Mouse (Mus musculus): ENCODE measurements around the gene B3galt2. TPM values are rescaled to one million over a fixed set of nuclear protein-coding genes. Genes with fewer than 3 reads are reported as not detected.

Gene B3galt2
- polyA plus RNA-seq, 1 experiment from 2014 or later: 2.1 TPM

DNA sequence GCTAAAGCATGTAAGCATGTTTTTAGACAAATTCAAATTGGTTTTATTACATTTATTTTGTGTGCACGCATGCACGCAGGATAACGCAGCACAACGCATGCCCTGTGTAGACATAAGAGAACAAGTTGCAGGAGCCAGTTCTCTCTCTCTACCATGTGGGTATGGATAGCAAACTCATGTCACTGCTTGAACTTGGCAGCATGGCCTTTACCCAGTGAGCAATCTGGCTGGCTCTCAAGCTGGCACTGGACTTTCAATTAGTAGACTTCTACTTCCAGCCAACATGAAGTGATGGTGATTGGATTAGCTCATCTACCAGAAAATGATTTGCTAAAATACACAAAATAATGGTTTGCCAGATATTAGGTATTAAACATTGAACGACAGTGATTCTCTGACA, 40.6 kb downstream of the B3galt2 start:
- Histone ChIP-seq H3K27me3 (ENCODE audit: control insufficient read depth, insufficient read depth, low read length) (no peaks in the 10 kb centered on the region), H3K36me3 (ENCODE audit: control insufficient read depth, insufficient read depth, low read length) (peaks cover 3% of the 10 kb centered on the region; the same call in 1 of the 2 replicates), H3K4me1 (replicated peaks; ENCODE audit: control insufficient read depth, insufficient read depth, low read length) (no peaks in the 10 kb centered on the region), H3K4me2 (replicated peaks; ENCODE audit: low read depth, low read length) (no peak overlapping the region), H3K9ac (ENCODE audit: low read depth, low read length) (no peak overlapping the region), H3K9me3 (ENCODE audit: control insufficient read depth, low read length) (no peaks in the 10 kb centered on the region), H3K27ac (ENCODE audit: low read depth, low read length) (no peak overlapping the region), H3K4me3 (ENCODE audit: low read depth, low read length) (no peak overlapping the region)
- ATAC-seq (ENCODE audit: low FRiP score) (no peak), DNase-seq (ENCODE audit: low spot score) (no peak)
- 95% methylated on average over 5 of the region's 5 CpGs for WGBS

DNA sequence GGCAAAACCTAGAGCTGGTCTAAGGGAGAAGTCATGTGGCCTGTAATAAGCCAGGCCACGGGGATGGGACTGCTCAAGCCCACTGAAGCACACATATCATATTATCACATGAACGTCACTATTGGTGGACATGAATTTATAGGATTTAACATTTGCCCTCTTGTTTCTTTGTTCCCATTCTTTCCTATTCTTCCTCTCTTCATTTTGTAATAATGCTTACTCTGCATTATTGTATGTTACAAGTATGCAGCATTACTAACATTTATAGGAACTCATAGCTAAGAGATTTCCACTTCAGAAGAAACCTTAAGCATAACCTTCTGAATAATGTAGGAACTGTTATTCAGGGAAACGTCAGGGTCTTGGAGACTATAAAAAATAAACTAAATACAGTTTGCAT, 44.4 kb downstream of the B3galt2 start:
- Histone ChIP-seq H3K27me3 (ENCODE audit: control insufficient read depth, insufficient read depth, low read length) (no peaks in the 10 kb centered on the region), H3K27ac (ENCODE audit: low read depth, low read length) (no peak overlapping the region), H3K9ac (ENCODE audit: low read depth, low read length) (no peak overlapping the region), H3K4me3 (ENCODE audit: low read depth, low read length) (no peak overlapping the region), H3K4me1 (replicated peaks; ENCODE audit: control insufficient read depth, insufficient read depth, low read length) (no peaks in the 10 kb centered on the region), H3K4me2 (replicated peaks; ENCODE audit: low read depth, low read length) (no peak overlapping the region), H3K36me3 (ENCODE audit: control insufficient read depth, insufficient read depth, low read length) (no peaks in the 10 kb centered on the region), H3K9me3 (ENCODE audit: control insufficient read depth, low read length) (no peaks in the 10 kb centered on the region)
- DNase-seq (ENCODE audit: low spot score) (no peak), ATAC-seq (ENCODE audit: low FRiP score) (no peak)
- WGBS: 90% methylated on average over 3 of the region's 3 CpGs

DNA sequence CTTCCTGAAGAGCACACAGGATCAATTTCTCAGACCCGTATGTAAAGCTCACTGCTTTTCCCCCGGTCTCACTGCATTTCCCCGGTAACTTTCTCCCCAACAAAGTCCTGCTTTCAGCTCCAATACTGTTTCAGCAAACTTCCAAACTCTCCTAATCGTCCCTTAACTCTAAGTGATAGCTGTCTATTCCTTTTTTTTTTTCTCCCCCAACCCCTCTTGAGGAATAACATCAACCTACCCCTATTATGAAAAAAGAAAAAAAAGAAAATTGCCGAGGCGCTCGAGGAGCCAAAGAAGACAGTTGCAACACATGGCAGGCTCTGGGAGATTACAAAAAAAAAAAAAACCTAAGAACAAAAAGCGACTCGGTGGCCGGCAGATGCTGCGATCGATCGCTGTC, 61.3 kb downstream of the B3galt2 start:
- Histone ChIP-seq H3K9me3 (ENCODE audit: control insufficient read depth, low read length) (no peaks in the 10 kb centered on the region), H3K9ac (ENCODE audit: low read depth, low read length) (peak overlapping the region; percentile 91), H3K4me1 (replicated peaks; ENCODE audit: control insufficient read depth, insufficient read depth, low read length) (no peaks in the 10 kb centered on the region), H3K36me3 (ENCODE audit: control insufficient read depth, insufficient read depth, low read length) (no peaks in the 10 kb centered on the region), H3K27ac (ENCODE audit: low read depth, low read length) (no peak overlapping the region), H3K27me3 (ENCODE audit: control insufficient read depth, insufficient read depth, low read length) (no peaks in the 10 kb centered on the region), H3K4me3 (ENCODE audit: low read depth, low read length) (peak overlapping the region; percentile 65), H3K4me2 (replicated peaks; ENCODE audit: low read depth, low read length) (peak overlapping the region; percentile 65)
- no peak for ATAC-seq (ENCODE audit: low FRiP score)
- peak; percentile 12 for DNase-seq (ENCODE audit: low spot score)
- WGBS: 1% methylated on average over 13 of the region's 13 CpGs

DNA sequence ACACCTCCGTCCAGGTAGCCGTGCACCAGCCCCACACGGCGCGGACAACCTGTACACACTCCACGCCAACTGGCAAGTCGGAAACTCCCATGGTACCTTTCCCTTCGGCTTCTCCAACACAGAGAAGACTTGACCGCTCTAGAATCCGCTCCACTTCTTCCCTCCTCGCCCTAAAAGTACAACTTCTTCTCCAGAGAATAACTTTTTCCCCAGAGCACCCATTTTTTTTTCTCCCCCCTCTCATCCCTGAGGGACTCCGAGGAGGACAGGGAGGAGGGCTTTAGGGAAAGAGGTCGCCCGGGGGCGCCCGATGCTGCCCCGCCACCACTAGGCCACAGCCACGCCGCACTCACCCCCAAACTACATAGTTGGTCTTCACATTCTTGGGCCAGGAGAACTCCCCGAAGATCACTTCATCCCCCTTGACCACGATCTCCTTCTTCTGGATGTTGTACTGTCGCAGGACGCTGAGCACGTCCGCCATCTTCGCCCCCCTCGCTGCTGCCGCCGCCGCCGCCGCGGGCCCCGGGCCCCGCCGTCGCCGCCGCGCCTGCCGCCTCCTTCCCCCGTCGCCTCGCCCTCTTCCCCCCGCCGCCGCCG, 61.8 kb downstream of the B3galt2 start:
- H3K9ac ChIP-seq (ENCODE audit: low read depth, low read length): peak overlapping the region; percentile 91
- no peaks in the 10 kb centered on the region for H3K4me1 ChIP-seq (replicated peaks; ENCODE audit: control insufficient read depth, insufficient read depth, low read length)
- no peaks in the 10 kb centered on the region for H3K36me3 ChIP-seq (ENCODE audit: control insufficient read depth, insufficient read depth, low read length)
- no peaks in the 10 kb centered on the region for H3K27me3 ChIP-seq (ENCODE audit: control insufficient read depth, insufficient read depth, low read length)
- peak overlapping the region; percentile 65 for H3K4me2 ChIP-seq (replicated peaks; ENCODE audit: low read depth, low read length)
- peak; percentile 65 for DNase-seq (ENCODE audit: low spot score)
- no peaks in the 10 kb centered on the region for H3K9me3 ChIP-seq (ENCODE audit: control insufficient read depth, low read length)
- peak overlapping the region; percentile 65 for H3K4me3 ChIP-seq (ENCODE audit: low read depth, low read length)
- under 1% methylated on average over 38 of the region's 48 CpGs for WGBS
- peak overlapping the region; percentile 90 for H3K27ac ChIP-seq (ENCODE audit: low read depth, low read length)
- ATAC-seq (ENCODE audit: low FRiP score): peak; percentile 84

DNA sequence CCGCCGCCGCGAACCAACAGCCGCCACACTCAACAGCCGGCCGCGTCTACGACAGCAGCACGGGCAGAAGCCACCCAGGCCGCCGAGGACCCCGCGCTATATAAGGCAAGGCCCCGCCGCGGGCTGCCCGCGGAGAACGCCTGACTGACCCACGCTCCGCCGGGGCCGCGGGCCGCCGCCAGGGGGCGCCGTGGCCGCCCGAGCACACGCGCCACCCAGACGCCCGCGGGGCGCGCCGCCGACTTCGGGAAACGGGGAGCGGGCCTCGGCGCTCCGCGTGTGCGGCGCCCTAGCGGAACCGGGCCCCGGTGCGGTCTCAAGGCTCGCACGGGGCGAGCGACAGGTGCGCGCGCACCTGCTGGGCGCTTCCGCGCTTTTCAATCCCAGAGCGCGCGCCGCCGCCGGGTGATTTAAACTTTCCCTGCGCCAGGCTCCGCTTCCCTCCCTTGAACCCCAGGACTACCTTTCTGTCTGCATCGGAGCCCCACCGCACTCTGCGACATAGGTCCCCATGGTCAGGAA, 62.3 kb downstream of the B3galt2 start, which contains the start of gene Cdc73:
Cdc73 (minus strand) TSS at position 153 of the 522 bp plus-strand sequence.
- WGBS: 0% methylated on average over 46 of the region's 74 CpGs
- DNase-seq (ENCODE audit: low spot score): peak; percentile 96
- Histone ChIP-seq H3K9ac (ENCODE audit: low read depth, low read length) (peak within 1 kb of the TSS; percentile 91), H3K4me3 (ENCODE audit: low read depth, low read length) (peak within 1 kb of the TSS; percentile 65), H3K4me1 (replicated peaks; ENCODE audit: control insufficient read depth, insufficient read depth, low read length) (no peaks in the 10 kb centered on the region), H3K4me2 (replicated peaks; ENCODE audit: low read depth, low read length) (peak within 1 kb of the TSS; percentile 65), H3K27ac (ENCODE audit: low read depth, low read length) (peak within 1 kb of the TSS; percentile 90), H3K27me3 (ENCODE audit: control insufficient read depth, insufficient read depth, low read length) (no peaks in the 10 kb centered on the region), H3K36me3 (ENCODE audit: control insufficient read depth, insufficient read depth, low read length) (no peaks in the 10 kb centered on the region), H3K9me3 (ENCODE audit: control insufficient read depth, low read length) (no peaks in the 10 kb centered on the region)
- ATAC-seq (ENCODE audit: low FRiP score): peak; percentile 99

Other genes starting within 250 kb of the B3galt2 start
- gene Cdc73, start 62.2 kb downstream of the B3galt2 start, polyA plus RNA-seq (2014; fragmentation: Nextera tagmentation; extraction: Ambion mirVana): 25.8 and 25.9 TPM in 2 replicates
- gene Glrx2, start 75.7 kb downstream of the B3galt2 start, polyA plus RNA-seq (2014; fragmentation: Nextera tagmentation; extraction: Ambion mirVana): 73.1 and 76.9 TPM in 2 replicates
- gene Trove2, start 136.4 kb downstream of the B3galt2 start, polyA plus RNA-seq (2014; fragmentation: Nextera tagmentation; extraction: Ambion mirVana): 37.5 and 41.0 TPM in 2 replicates
- 74.6 and 74.9 TPM in 2 replicates for gene Uchl5, start 136.6 kb downstream of the B3galt2 start, polyA plus RNA-seq (2014; fragmentation: Nextera tagmentation; extraction: Ambion mirVana)

Measured in hindbrain, embryonic 11.5 days (tissue).